Mouse (Mus musculus) large intestine, adult 2 months (tissue): ENCODE data around the gene Erh. TPM values are rescaled to one million over a fixed set of nuclear protein-coding genes. Genes with fewer than 3 reads are reported as not detected.

ENCODE experiments used
- polyA plus RNA-seq: library from polyadenylated mRNA; depleted of rRNA; stranded (reverse); fragments of >200 nt; gene quantifications from 2 replicates; pipeline ENCODE4 v1.2.3, GENCODE M21; 2012; rRNA removed

Gene Erh
- polyA plus RNA-seq, 1 experiment, result 42.0 TPM

Other genes with a start within 250 kb of the Erh start
- gene Dcaf5, start 207.7 kb downstream of the Erh start, polyA plus RNA-seq, result 11.7 and 15.8 TPM in 2 replicates
- 7.3 and 9.7 TPM in 2 replicates for gene Exd2, start 181.2 kb downstream of the Erh start, polyA plus RNA-seq
- 0.78 and 0.82 TPM in 2 replicates for gene Galnt16, start 126.1 kb downstream of the Erh start, polyA plus RNA-seq
- gene Slc39a9, start 458 bp downstream of the Erh start, polyA plus RNA-seq, result 45.1 and 87.2 TPM in 2 replicates
- gene Plekhd1, start 48.2 kb upstream of the Erh start, polyA plus RNA-seq, result 0.29 and 0.30 TPM in 2 replicates
- gene Ccdc177, start 116.3 kb upstream of the Erh start, polyA plus RNA-seq, result 0.02 and 0.05 TPM in 2 replicates
- gene Susd6, start 146.2 kb upstream of the Erh start, polyA plus RNA-seq, result 24.4 and 43.5 TPM in 2 replicates